Mouse (Mus musculus): ENCODE measurements at regions not wholly inside any gene's neighbourhood (a gene's known extent, or its start where the extent isn't known, plus 50 kb on each side); places are given as distances from the start of the nearest gene placed in this dataset.
A peak's percentile ranks its signal among the peaks of the same experiment; 100 is the strongest.

DNA sequence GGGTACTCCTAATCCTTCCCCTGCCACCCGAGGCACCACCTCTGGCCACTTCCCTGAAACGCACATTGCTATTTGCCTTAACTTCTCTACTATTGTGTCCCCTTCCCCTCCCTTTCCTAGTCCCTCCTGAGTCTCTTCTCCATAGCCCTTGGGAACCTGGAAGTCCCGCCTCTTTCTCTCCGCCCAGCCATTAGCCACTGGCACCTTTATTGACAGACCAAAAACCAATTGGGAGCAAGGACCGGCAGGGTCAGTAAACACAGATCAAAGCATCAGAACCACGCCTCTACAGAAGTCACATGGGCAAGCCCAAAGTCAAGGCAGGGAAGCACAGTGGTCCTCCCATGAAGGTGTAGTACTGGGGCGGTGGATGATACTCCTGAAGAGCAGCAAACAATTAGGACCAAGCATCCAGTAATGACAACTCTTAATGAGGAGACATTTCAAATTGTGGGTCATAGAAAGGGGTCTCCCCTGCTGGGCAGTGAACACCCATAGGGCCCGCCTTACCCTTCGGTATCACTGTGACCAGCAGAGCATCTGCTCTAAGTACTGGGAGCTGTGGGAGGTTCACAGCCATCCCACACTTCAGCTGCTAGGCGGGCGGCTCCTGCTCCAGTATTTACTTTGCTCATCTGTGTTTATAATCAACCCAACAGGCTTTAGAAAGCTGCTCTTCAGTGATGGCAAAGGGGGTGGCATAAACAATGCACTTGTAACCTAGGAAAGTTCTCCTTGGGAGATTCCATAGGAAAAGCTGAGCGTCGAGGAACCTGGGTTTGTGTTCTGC lies 226.5 kb upstream of the Mphosph6 start:
- no peak for DNase-seq (ENCODE audit: low spot score)

DNA sequence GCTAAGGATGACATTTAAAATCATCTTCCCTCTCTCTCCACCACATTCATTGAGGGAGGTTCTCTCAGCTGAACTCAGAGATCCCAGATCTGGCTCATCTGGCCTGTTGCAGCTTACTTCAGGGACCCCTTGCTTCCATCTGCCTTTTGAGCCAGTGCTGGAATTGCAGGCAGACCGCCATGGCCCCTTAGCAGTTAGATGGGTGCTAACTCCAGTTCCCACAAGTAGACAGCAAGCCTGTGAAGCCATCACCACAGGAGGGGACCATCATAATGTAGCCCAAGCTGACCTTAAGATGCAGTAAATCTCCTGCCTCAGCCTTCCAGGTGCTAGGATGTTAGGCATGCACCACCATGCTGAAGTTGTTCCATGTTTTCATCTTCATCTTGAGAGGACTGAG lies 221.7 kb upstream of the Mphosph6 start:
- DNase-seq (ENCODE audit: low spot score): no peak

DNA sequence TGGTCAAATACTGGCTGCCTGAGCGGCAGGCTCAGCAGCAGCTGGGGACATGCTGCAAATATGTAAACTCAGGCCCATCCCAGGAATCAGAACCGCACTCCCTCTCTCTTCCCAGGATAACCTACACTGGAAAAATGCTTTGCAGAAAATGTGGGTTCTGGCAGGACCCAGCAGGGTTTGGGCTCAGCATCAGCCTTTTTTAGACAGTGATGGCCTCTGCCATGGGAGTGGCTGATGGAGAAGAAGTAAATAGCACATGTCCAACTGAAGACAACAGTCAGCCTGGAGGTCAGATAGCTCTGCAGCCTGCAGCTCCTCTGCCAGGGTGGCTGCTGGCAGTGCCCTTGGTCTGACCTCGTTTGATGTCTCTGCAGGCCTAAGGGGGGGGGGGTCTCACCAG lies 220.2 kb upstream of the Mphosph6 start:
- DNase-seq (ENCODE audit: low spot score): no peak

DNA sequence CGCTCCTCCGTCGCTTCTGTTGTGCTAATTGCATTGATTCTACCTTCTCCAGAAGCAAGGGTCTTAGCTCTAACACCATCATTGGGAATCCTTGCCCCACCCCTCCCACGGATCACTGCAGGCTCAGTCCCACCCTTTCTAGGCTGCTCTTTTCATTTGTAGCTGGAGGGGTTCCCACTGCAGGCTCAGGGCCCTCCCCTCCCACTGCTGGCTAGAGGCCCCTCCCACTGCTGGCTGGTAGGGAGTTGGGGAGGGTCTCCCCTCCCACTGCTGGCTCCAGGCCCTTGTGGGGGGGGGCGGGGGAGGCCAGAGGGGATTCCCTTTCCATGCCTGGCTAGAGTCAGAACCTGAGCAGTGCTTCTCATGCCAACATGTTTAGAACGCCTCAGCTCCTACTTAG lies 215.5 kb upstream of the Mphosph6 start:
- DNase-seq (ENCODE audit: low spot score): no peak

DNA sequence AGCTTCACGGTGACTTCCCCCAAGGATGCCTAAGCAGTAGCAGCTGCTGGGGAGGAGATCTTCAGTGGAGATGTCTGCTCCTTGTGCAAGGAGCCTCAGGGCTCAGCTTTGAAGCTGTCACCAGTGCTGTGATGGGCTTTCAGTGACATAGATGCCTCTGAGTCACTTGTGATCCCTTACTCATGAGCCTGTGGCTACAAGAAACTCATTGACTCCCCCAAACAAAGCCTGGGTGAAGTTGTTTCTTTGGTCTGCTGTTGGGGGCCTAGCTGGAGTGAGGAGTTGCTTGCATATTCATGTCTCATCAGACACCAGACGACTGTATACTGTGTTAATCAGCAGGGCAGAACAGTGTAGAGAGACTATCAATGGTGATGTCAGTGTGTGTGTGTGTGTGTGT lies 203.4 kb upstream of the Mphosph6 start:
- peak; percentile 14 for DNase-seq (ENCODE audit: low spot score)

DNA sequence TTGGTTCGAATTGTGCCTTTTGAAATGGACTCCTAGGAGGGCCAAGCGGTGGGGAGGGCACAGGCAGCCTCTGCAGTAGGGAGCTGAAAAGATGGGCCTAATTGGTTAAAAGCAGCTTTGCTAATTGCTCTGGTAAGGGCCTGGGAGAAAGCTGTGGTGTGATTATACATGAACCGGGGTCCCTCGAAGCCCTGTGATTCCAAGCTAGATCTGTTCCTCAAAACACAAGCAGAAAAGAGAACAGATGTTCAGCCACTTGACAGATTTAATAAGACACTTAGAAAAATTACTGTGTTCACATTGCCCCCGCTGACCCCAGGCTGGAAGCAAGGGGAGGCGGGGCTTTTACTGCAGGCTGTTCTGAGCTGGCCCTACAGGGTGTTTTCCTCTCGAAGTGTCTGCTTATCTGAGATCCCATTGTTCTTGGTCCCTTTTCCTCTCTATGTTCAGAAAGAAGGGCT lies 202.7 kb upstream of the Mphosph6 start:
- DNase-seq (ENCODE audit: low spot score): peak; percentile 72

DNA sequence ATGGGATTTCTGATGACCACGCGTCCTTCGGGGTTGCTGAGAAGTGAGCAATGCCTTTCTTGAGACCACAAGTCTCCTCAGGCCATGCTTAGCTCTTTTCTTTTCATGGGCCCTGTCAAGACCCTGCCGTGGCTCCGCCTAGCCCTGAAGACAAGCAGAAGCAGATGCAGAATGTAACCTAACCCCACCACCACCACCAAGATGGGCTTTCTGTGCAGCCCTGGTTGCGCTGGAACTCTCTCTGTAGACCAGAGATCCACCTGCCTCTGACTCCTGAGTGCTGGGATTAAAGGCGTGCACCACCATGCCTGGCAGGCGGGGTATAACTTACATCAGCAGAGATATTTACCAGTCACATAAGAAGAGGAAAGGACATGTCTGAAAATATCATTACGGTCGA lies 199.4 kb upstream of the Mphosph6 start:
- no peak for DNase-seq (ENCODE audit: low spot score)

DNA sequence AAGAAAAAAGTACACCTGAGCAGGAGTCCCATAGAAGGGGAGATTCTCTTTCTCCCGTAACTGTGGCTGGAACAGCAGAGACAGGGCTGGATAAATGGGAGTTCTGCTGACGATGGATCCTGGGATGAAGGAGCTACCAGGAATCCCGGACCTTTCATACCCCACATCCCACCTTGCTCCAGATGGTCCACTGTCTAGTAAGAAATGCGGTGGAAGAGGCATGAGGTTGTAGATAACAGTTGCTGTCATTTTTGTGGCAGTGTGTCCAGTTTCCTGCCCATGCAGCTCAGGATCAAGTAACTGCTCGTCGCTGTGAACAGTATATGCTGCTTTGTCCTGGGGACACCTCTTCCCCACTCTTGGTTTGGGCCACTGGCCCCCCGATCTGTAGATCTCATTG lies 190.1 kb upstream of the Mphosph6 start:
- DNase-seq (ENCODE audit: low spot score): no peak

DNA sequence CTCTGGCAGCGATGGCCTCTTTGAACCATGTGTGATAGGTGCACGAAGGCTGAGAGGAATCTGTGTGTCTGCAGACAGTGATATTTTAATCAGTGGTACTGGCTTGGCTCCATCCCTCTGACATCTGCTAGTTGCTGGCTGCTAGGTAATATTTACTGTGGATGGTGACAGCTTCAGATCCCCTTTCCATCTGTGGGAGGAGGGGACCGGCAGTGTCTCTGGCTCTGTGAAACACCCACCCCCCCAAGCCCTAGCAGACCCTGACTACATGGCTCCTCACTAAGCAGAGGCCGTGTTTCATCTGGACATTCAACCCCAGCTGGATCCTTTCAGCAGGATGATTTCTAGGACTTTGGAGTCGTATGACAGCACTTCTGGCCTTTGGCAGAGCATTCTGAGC lies 187.0 kb upstream of the Mphosph6 start:
- no peak for DNase-seq (ENCODE audit: low spot score)

DNA sequence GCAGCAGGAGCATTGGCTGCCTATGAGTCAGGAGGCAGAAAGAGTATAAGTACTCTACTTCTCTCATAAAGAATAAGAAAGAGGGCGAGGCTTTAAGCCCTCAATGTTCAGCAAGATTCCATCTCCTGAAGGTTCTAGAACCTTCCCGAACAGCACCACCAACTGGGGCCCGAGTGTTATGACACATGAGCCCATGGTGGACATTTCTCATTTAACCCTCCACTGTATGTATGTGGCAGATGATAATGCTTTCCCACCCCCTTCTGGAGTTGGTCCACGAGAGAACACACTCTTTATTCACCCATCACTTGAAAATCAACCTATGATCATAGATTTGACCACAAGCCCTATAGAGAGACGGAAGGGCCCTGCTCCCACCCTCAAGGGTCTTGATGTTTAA lies 166.6 kb upstream of the Mphosph6 start:
- no peak for DNase-seq (ENCODE audit: low spot score)

DNA sequence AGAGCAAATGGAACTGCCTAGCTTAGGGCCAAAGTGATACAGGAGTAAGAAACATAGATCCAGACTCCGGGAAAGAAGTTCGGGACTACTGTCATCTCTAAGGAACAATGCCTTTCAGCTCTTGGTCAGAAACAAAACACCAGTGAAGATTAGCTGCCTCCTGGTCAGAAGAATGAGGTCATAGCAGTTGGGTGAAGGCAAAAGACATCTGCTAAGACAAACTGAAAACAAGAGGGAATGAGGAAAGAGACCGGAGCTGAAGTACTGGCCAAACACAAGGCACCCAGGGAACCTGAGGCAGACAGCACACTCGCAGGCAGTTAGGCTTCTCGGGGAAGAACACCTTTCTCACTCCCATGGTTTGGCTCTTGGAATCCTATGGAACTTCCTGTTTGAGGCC lies 164.8 kb upstream of the Mphosph6 start:
- DNase-seq (ENCODE audit: low spot score): no peak

DNA sequence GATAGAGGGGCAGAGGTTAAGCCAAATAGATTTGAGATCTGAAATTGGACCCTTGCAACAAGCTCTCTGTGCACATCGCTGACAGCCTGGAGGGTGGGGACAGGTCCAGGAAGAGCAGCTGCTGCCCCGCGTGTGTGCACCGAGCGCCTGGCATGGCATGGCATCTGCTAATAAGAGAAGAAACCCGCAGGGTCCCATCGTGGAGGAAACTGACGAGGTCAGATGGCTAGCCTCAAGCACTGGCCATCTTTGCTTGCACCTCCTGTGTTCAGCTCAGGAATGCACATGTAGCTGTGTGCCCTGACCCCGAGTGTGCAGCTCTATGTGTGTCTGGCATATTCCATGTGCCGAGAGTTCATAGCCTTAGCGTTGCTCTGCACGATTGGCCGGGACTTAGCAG lies 161.7 kb upstream of the Mphosph6 start:
- DNase-seq (ENCODE audit: low spot score): no peak

DNA sequence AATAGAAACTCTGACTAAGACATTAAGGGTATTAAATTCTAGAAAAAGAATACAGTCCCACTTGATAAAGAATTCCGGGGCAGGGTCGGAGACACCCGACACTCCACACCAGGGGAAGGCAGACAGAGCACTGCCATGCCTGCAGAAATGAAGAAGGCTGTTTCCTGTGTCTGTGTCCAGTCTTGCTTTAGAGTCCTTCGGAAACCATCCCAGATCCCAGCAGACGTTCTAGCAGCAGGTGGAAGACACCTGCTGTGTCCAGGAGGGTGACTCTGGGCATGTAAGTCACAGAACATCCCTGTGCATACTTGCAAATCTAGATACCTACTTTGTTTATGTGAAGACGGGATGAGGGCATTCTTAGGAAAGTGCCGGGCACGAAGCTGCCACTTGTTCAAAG lies 160.9 kb upstream of the Mphosph6 start:
- DNase-seq (ENCODE audit: low spot score): no peak

DNA sequence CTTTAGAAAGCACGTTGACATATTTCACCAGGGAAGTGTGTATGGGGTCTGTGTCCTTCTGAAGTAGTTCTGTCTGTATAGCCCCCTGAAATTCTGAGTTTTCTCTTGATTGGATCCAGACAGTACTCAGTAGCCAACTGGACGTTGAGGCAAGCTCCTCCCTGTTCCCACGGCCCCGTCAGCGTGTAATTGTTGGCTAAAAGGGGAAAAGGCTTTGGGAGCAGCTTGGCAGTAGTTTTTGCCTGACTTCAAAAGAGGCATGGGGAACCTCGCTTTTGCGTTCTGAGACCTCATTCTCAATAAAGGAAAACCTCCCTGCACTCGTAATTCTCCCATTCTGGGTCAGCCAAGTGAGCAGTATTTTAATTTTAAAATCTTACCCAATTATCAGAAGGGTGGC lies 157.8 kb upstream of the Mphosph6 start:
- DNase-seq (ENCODE audit: low spot score): no peak

DNA sequence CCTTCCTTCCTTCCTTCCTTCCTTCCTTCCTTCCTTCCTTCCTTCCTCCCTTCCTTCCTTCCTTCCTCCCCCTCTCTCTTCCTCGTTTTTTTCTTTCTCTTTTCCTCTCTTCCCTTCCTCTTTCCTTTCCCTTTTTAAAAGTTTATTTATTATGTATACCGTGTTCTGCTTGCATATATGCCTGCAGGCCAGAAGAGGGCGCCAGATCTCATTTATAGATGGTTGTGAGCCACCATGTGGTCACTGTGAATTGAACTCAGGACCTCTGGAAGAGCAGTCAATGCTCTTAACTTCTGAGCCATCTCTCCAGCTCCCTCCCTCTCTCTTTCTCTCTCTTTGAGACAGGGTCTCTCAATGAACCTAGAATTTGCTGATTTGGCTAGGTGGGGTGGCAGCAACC lies 157.2 kb upstream of the Mphosph6 start:
- DNase-seq (ENCODE audit: low spot score): no peak

DNA sequence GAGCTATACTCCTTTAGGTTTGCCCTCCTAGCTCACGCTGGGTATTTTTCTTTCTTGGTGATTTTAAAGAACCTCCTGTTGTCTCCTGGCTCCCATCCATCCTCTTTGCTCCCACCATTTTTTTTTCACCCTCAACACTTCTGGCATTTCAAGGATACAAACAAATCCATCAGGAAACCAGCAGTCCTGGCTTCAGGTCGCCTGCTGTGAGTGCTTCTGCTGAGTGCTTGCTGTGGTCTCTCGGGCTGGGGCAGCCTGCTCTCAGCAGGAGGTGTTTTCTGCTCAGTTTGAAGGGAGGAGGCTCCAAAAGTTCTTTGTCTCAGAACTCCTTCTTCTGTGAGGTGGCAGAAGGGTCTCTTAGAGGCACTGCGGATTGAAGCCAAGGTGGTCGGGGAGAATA lies 149.9 kb upstream of the Mphosph6 start:
- DNase-seq (ENCODE audit: low spot score): no peak

DNA sequence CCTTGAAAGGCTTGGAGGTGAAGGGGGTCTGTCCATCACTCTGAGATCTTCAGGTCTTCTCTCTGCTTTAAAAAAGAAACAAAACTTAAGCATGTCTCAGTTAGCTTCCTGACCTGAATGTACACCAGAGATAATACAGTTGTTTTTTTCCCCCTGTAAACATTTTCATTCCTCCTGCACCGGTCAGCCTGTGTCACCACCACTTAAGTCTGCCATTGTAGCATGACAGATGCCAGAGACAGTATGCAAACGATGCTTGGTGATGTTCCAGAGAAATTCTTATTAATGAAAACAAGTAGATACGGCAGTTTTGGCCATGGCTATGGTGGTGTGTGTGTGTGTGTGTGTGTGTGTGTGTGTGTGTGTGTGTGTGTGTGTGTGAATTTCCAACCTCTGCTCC lies 144.8 kb upstream of the Mphosph6 start:
- no peak for DNase-seq (ENCODE audit: low spot score)

DNA sequence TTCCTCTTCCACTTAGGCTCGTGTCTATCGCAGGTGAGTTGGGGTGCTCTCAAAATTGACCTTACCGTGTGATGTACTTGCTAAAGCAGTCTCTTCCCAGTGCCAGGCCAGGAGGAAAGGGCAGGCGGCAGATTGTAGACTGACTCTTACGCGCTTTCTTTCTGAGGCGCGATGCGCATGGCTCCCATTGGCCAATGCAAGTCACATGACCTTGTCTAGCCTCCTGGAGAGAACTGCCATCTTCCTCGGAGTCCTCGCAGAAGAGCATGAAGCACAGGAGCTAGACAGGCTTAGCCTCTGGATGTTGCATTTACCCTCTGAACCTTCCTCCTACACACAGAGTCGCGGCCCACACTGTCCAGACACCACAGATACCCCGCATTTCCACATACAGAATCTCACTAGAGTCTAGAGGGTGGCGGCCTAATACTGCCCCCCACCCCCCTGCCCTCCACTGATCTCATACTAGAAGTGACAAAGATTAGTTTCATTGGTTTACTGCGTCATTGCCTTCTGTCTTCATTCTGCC lies 132.9 kb upstream of the Mphosph6 start:
- DNase-seq (ENCODE audit: low spot score): no peak

DNA sequence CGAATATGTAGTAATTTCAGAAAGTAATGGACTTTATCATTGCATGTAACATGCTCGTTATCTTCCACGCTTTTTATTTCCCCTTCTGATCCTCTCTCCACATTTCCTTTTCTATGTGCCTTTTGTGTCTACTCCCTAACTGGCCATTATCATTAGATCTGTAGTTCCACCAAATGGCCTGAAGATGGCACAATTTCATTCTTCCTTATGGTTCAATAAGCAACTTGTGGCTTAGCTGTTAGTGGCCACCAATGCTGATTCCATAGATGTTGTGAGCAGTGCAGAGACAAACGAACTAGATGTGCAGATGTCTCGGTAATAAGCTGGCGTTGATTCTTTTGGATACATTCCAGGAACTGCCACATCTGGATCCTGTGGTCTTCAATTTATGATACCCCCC lies 128.9 kb upstream of the Mphosph6 start:
- peak; percentile 86 for DNase-seq (ENCODE audit: low spot score)

DNA sequence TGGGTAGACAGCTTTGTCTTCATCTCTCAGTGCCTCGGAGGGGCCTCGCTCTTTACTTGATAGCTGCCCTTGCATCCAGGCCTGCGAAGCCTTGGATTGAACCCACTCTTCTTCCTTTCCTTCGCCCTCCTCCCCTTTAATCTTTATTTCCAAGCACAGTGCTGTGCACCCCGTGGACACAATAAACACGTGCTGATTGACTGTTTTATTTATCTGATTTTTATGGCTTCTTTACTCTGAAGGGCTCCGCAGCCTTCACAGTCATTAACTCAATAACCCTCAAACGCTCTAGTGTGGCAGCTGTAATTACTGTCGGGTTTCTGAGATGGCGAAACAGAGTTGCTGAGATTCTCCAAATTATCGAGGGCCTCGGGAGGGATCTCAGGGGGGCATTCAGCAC lies 127.9 kb upstream of the Mphosph6 start:
- peak; percentile 47 for DNase-seq (ENCODE audit: low spot score)

DNA sequence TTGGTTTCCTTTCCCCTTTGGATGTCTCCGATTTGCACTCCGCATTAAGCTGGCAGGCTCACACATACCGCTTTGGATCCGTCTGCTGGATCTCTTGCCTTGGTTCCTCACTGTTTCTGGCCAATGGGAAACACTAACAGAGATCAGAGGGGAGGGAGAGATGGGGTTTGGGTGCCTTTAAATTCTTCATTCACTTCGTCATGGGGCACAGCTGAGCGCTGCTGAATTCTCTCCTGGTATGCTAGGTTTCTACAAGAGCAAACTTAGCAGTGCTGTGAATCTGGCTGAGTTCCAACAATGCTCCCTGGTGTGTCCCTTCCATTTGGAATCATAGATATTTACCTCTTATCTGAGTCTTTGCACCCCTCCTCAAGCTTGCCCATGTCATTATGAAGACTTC lies 121.6 kb upstream of the Mphosph6 start:
- DNase-seq (ENCODE audit: low spot score): no peak

DNA sequence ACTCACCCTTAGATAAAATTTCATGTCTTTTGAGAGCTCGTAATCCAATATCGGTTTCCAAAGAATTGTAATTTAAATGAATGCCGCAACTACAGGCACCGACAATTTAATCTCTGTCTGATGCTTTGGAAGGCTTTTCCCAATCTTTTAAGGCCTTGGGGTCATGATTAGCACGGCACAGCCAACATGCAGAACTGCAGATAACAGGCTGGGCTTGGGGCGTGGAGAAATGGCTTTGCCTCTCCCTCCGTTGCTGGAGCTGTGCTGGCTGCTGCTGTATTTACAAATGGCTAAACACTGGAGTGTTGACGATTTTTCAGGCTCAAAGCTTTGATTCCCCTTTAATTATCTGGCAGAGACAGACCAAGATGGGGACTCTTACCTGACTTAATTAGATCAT lies 101.3 kb upstream of the Mphosph6 start:
- DNase-seq (ENCODE audit: low spot score): no peak

DNA sequence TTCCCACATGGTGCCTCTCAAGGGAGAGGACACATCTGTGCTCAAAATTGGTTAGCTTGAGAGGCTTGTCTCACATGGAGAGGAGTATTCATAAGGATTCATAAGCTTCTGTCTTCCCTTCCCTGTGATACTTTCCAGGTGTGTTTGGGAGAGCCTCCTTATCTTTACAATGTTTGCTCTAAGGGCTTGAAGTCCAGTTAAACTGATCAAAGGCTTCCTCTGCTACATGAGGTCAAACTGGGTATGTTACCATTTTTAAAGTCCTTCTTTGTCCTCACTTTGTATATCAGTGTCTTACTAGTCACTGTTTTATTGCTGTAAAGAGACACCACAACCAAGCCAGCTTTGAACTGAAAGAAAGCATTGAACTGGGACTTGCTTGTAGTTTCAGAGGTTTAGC lies 98.1 kb upstream of the Mphosph6 start:
- DNase-seq (ENCODE audit: low spot score): no peak

DNA sequence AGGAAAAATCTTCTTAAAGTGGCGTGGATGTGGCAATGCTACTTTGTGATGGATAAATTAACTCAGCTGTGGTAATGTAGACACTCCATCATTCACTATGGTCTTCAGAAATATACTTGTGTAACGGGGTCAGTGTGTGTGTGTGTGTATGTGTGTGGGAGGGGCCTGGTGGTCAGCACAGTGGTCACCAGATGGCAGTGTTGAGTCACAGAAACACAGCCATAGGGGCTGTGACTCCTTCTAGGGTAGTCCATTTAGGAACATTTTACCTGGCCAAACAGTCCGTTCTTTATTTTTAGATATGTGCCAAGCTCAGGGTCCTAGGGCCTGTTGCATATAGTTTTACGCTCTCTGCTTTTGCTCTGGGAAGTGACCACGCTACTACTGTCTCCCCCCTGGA lies 96.3 kb upstream of the Mphosph6 start:
- peak; percentile 76 for DNase-seq (ENCODE audit: low spot score)

Measured in embryo, embryonic 10 days (tissue).